Mouse (Mus musculus) left cerebral cortex, postnatal 10 days (tissue): ENCODE measurements around the gene Fkbp1b. TPM values are rescaled to one million over a fixed set of nuclear protein-coding genes. Genes with fewer than 3 reads are reported as not detected.

Experiments
- DNase-seq, 2 experiments: peaks; one replicate each; pipeline ENCODE4 v3.0.0; 2021 to 2022; ENCODE audit warnings: low spot score in 2 of 2, mixed read lengths in 1 of 2; ENCODE audit errors: extremely low spot score in 1 of 2
- intact Hi-C: fragments of 180-260 bp; cut with DNase I; formaldehyde crosslinking; loops from one replicate; pipeline ENCODE4 v1.15.1; 2025
- total RNA-seq, 2 experiments: library from RNA; stranded (reverse); gene quantifications; 2 replicates each; pipeline ENCODE4 v1.2.3; 2021

Gene Fkbp1b
- total RNA-seq, 2 experiments from 2014 or later: 112 to 132 TPM

GRCm38 (mm10) chr12:4784466-4784865 is 56.9 kb downstream of the Fkbp1b start:
- intact Hi-C loops: no loop called here

GRCm38 (mm10) chr12:4783598-4783997 is 57.8 kb downstream of the Fkbp1b start:
- DNase-seq: no peak
- intact Hi-C loops: no loop called here

More at GRCm38 (mm10) chr12:4784466-4784865, 56.9 kb downstream of the Fkbp1b start:
- DNase-seq: no peak

Other genes with a start within 250 kb of the Fkbp1b start
- gene Itsn2, start 249.0 kb downstream of the Fkbp1b start, total RNA-seq: 10 to 100 TPM; 56.6 to 61.0 TPM
- not detected for gene Gm3625, start 248.7 kb downstream of the Fkbp1b start, total RNA-seq
- 1 to 10 TPM; 1.6 to 1.8 TPM for gene Fam228a, start 103.2 kb downstream of the Fkbp1b start, total RNA-seq
- 10 to 100 TPM; 13.5 to 13.9 TPM for gene Pfn4, start 72.6 kb downstream of the Fkbp1b start, total RNA-seq
- gene Fam228b, start 72.3 kb downstream of the Fkbp1b start, total RNA-seq: 10 to 100 TPM; 11.1 to 14.9 TPM
- 10 to 100 TPM; 95.6 to 98.8 TPM for gene Sf3b6, start 24.0 kb downstream of the Fkbp1b start, total RNA-seq
- gene Wdcp, start 1.7 kb upstream of the Fkbp1b start, total RNA-seq: 10 to 100 TPM in 1 of 2 experiments, 1 to 10 TPM in 1; 9.8 to 11.6 TPM
- gene Mfsd2b, start 32.8 kb upstream of the Fkbp1b start, total RNA-seq: under 1 TPM; 0.91 to 0.94 TPM
- 10 to 100 TPM; 44.9 to 47.2 TPM for gene Ubxn2a, start 66.1 kb upstream of the Fkbp1b start, total RNA-seq
- 10 to 100 TPM; 26.6 to 29.4 TPM for gene Atad2b, start 75.8 kb upstream of the Fkbp1b start, total RNA-seq